Mouse (Mus musculus): ENCODE measurements at regions not wholly inside any gene's neighbourhood (a gene's known extent, or its start where the extent isn't known, plus 50 kb on each side); places are given as distances from the start of the nearest gene placed in this dataset.

GRCm38 (mm10) chr11:57432299-57432698 is 86.1 kb downstream of the Fam114a2 start:
- no peak for DNase-seq (ENCODE audit: low spot score in 2 of 2)

GRCm38 (mm10) chr11:57431886-57432285 is 86.5 kb downstream of the Fam114a2 start:
- DNase-seq (ENCODE audit: low spot score in 2 of 2) = no peak

GRCm38 (mm10) chr11:57426046-57426805 is 92.2 kb downstream of the Fam114a2 start:
- peak; percentile 5 to 42 for DNase-seq (ENCODE audit: low spot score in 2 of 2)

- DNase-seq (ENCODE audit: low spot score in 2 of 2) = no peak
Observed at GRCm38 (mm10) chr11:57419416-57419815, 99.0 kb downstream of the Fam114a2 start.

GRCm38 (mm10) chr11:57416011-57416410 is 102.4 kb downstream of the Fam114a2 start:
- DNase-seq (ENCODE audit: low spot score in 2 of 2) = no peak

- DNase-seq (ENCODE audit: low spot score in 2 of 2) = no peak
Observed at GRCm38 (mm10) chr11:57415167-57415566, 103.2 kb downstream of the Fam114a2 start.

GRCm38 (mm10) chr11:57414697-57415096 is 103.7 kb downstream of the Fam114a2 start:
- no peak for DNase-seq (ENCODE audit: low spot score in 2 of 2)

- DNase-seq (ENCODE audit: low spot score in 2 of 2) = no peak
Observed at GRCm38 (mm10) chr11:57413271-57413670, 105.1 kb downstream of the Fam114a2 start.

- DNase-seq (ENCODE audit: low spot score in 2 of 2) = no peak
Observed at GRCm38 (mm10) chr11:57412766-57413165, 105.7 kb downstream of the Fam114a2 start.

- peak in 1 of 2 experiments; percentile 21 for DNase-seq (ENCODE audit: low spot score in 2 of 2)
Observed at GRCm38 (mm10) chr11:57404172-57404571, 114.2 kb downstream of the Fam114a2 start.

GRCm38 (mm10) chr11:57401610-57402009 is 116.8 kb downstream of the Fam114a2 start:
- DNase-seq (ENCODE audit: low spot score in 2 of 2) = no peak

- DNase-seq (ENCODE audit: low spot score in 2 of 2) = no peak
Observed at GRCm38 (mm10) chr11:57399366-57399765, 119.1 kb downstream of the Fam114a2 start.

GRCm38 (mm10) chr11:57396429-57396828 is 122.0 kb downstream of the Fam114a2 start:
- DNase-seq (ENCODE audit: low spot score in 2 of 2) = no peak

GRCm38 (mm10) chr11:57390826-57391225 is 127.6 kb downstream of the Fam114a2 start:
- DNase-seq (ENCODE audit: low spot score in 2 of 2) = no peak
